Comparison of ENCODE assay signal across 15 mouse cellular contexts in genomic region chr19:46058466-46058865, GRCm38 (mm10). TPM values are rescaled to one million over a fixed set of nuclear protein-coding genes. Genes with fewer than 3 reads are reported as not detected.
DNase-seq lines count a peak whose midpoint lies in the region; ATAC-seq and TF ChIP-seq lines count a peak whose summit lies in the region.
"Had no signal": no experiment of that assay in that cellular context is flagged by ENCODE, and none has a peak within 500 bp of the region (broad histone marks: within the 10 kb centered on the region; RNA-seq: fewer than 3 reads in every experiment).

No protein-coding gene starts in this region.

- no peak overlapping the region for H3K9ac ChIP-seq in heart, embryonic 16.5 days (ENCODE audit: low read length)
- H3K9ac ChIP-seq in neural tube, embryonic 13.5 days: no peak overlapping the region
- H3K9ac ChIP-seq in stomach, embryonic 15.5 days: no peak overlapping the region

- 93% methylated on average over 7 of the region's 7 CpGs for WGBS in heart, embryonic 16.5 days
- 97% methylated on average over 7 of the region's 7 CpGs for WGBS in neural tube, embryonic 13.5 days
- WGBS in stomach, embryonic 15.5 days: 90% methylated on average over 7 of the region's 7 CpGs

- intact Hi-C loops in heart, postnatal 25 days (cut with DNase I): no loop called here

- peaks cover 12% of the 10 kb centered on the region for H3K4me1 ChIP-seq in heart, embryonic 16.5 days (ENCODE audit: control insufficient read depth, insufficient read depth, low read length)
- H3K4me1 ChIP-seq in neural tube, embryonic 13.5 days (replicated peaks): peaks cover 16% of the 10 kb centered on the region
- H3K4me1 ChIP-seq in embryonic fibroblast, embryonic 13.5 days (ENCODE audit: control insufficient read depth, insufficient read depth, low read length): no peaks in the 10 kb centered on the region; the same call in 1 of the 2 replicates
- peaks cover 15% of the 10 kb centered on the region; the same call in 1 of the 2 replicates for H3K4me1 ChIP-seq in stomach, embryonic 15.5 days

- TF ChIP-seq POLR2A in embryonic fibroblast, embryonic 13.5 days (IDR thresholded peaks at IDR 0.05; ENCODE audit: low read depth, low read length): no peak

- no peak overlapping the region for H3K27ac ChIP-seq in heart, embryonic 16.5 days (ENCODE audit: low read length)
- H3K27ac ChIP-seq in neural tube, embryonic 13.5 days (replicated peaks): no peak overlapping the region
- H3K27ac ChIP-seq in embryonic fibroblast, embryonic 13.5 days (ENCODE audit: insufficient read depth, low read length): no peak overlapping the region
- no peak overlapping the region for H3K27ac ChIP-seq in stomach, embryonic 15.5 days
- H3K27ac ChIP-seq: intestine, embryonic 15.5 days; midbrain, embryonic 15.5 days had no signal

- no peaks in the 10 kb centered on the region for H3K9me3 ChIP-seq in heart, embryonic 16.5 days (replicated peaks; ENCODE audit: control insufficient read depth, low read length)
- H3K9me3 ChIP-seq in neural tube, embryonic 13.5 days: no peaks in the 10 kb centered on the region
- no peaks in the 10 kb centered on the region for H3K9me3 ChIP-seq in stomach, embryonic 15.5 days
- H3K9me3 ChIP-seq: intestine, embryonic 15.5 days; midbrain, embryonic 15.5 days had no signal

- H3K4me3 ChIP-seq in heart, embryonic 16.5 days (ENCODE audit: low read length): no peak overlapping the region
- H3K4me3 ChIP-seq in neural tube, embryonic 13.5 days: no peak overlapping the region
- H3K4me3 ChIP-seq in embryonic fibroblast, embryonic 13.5 days (ENCODE audit: insufficient read depth, low read length): peak overlapping the region; percentile 75
- H3K4me3 ChIP-seq in stomach, embryonic 15.5 days (replicated peaks): peak overlapping the region; percentile 99; the same call in 1 of the 2 replicates

- H3K4me2 ChIP-seq in heart, embryonic 16.5 days (ENCODE audit: low read depth, low read length): peak overlapping the region; percentile 95; the same call in 1 of the 2 replicates
- H3K4me2 ChIP-seq in neural tube, embryonic 13.5 days: peak overlapping the region; percentile 88; the same call in 1 of the 2 replicates
- H3K4me2 ChIP-seq in stomach, embryonic 15.5 days: peak overlapping the region; percentile 72; the same call in 1 of the 2 replicates

- DNase-seq in heart, postnatal 25 days (ENCODE audit: low spot score): no peak
- no peak for DNase-seq in neural tube, embryonic 10.5 days (ENCODE audit: extremely low spot score, low spot score)
- no peak for DNase-seq in Muller cell, postnatal 12 days (ENCODE audit: inconsistent ontology term)
- DNase-seq in cerebellum, postnatal 14 days: no peak
- DNase-seq: adrenal gland, adult 8-10 months; cerebellum, postnatal 10 days; gastrocnemius, postnatal 25 days; spleen, adult 18-20 months; thymus, postnatal 25 days had no signal

- peaks cover 18% of the 10 kb centered on the region for H3K36me3 ChIP-seq in heart, embryonic 16.5 days (ENCODE audit: control insufficient read depth, insufficient read depth)
- peaks cover 19% of the 10 kb centered on the region for H3K36me3 ChIP-seq in neural tube, embryonic 13.5 days
- peaks cover 15% of the 10 kb centered on the region for H3K36me3 ChIP-seq in stomach, embryonic 15.5 days

- no peaks in the 10 kb centered on the region for H3K27me3 ChIP-seq in heart, embryonic 16.5 days (ENCODE audit: control insufficient read depth, insufficient read depth, low read length)
- H3K27me3 ChIP-seq in neural tube, embryonic 13.5 days: no peaks in the 10 kb centered on the region
- H3K27me3 ChIP-seq in stomach, embryonic 15.5 days (replicated peaks): no peaks in the 10 kb centered on the region
- H3K27me3 ChIP-seq: intestine, embryonic 15.5 days; midbrain, embryonic 15.5 days had no signal

- TF ChIP-seq CTCF in embryonic fibroblast, embryonic 13.5 days (IDR thresholded peaks at IDR 0.05; ENCODE audit: borderline replicate concordance, insufficient read depth, low read length): no peak

- no peak for ATAC-seq in heart, embryonic 16.5 days (replicated peaks; ENCODE audit: extremely low read depth, insufficient read depth, low FRiP score)
- ATAC-seq in neural tube, embryonic 13.5 days (ENCODE audit: low read depth): no peak
- no peak for ATAC-seq in stomach, embryonic 15.5 days (ENCODE audit: insufficient read depth, low FRiP score, low read depth)
- ATAC-seq: intestine, embryonic 15.5 days; midbrain, embryonic 15.5 days had no signal

RNA-seq across cellular contexts. Expression of gene Ldb1, which starts 13.5 kb away (rescaled TPM):
- 68.0 and 81.9 TPM in 2 replicates for polyA plus RNA-seq in heart, embryonic 16.5 days (2015; fragmentation: Nextera tagmentation; extraction: Ambion mirVana)
- 10 to 100 TPM; 40.3 to 44.7 TPM for total RNA-seq in heart, postnatal 25 days (2021)
- 128 and 132 TPM in 2 replicates for polyA plus RNA-seq in neural tube, embryonic 13.5 days (2015; fragmentation: Nextera tagmentation; extraction: Ambion mirVana)
- 116 and 124 TPM in 2 replicates for polyA plus RNA-seq in embryonic fibroblast, embryonic 13.5 days (2011; ENCODE audit: insufficient read length, low read depth, missing spikeins)
- 73.9 and 74.1 TPM in 2 replicates for polyA plus RNA-seq in stomach, embryonic 15.5 days (2015; fragmentation: Nextera tagmentation; extraction: Ambion mirVana)

RNA-seq across cellular contexts. Expression of gene Pprc1, which starts 13.8 kb away (rescaled TPM):
- polyA plus RNA-seq in heart, embryonic 16.5 days (2015; fragmentation: Nextera tagmentation; extraction: Ambion mirVana): 19.3 and 22.4 TPM in 2 replicates
- total RNA-seq in heart, postnatal 25 days (2021): 10 to 100 TPM; 14.0 to 14.9 TPM
- polyA plus RNA-seq in neural tube, embryonic 13.5 days (2015; fragmentation: Nextera tagmentation; extraction: Ambion mirVana): 17.1 and 25.1 TPM in 2 replicates
- polyA plus RNA-seq in embryonic fibroblast, embryonic 13.5 days (2011; ENCODE audit: insufficient read length, low read depth, missing spikeins): 46.9 and 58.0 TPM in 2 replicates
- 32.7 and 37.5 TPM in 2 replicates for polyA plus RNA-seq in stomach, embryonic 15.5 days (2015; fragmentation: Nextera tagmentation; extraction: Ambion mirVana)

RNA-seq across cellular contexts. Expression of gene Nolc1, which starts 17.2 kb away (rescaled TPM):
- 42.5 and 53.8 TPM in 2 replicates for polyA plus RNA-seq in heart, embryonic 16.5 days (2015; fragmentation: Nextera tagmentation; extraction: Ambion mirVana)
- total RNA-seq in heart, postnatal 25 days (2021): 10 to 100 TPM; 14.9 to 16.6 TPM
- polyA plus RNA-seq in neural tube, embryonic 13.5 days (2015; fragmentation: Nextera tagmentation; extraction: Ambion mirVana): 60.1 and 73.6 TPM in 2 replicates
- polyA plus RNA-seq in embryonic fibroblast, embryonic 13.5 days (2011; ENCODE audit: insufficient read length, low read depth, missing spikeins): 56.2 and 57.1 TPM in 2 replicates
- polyA plus RNA-seq in stomach, embryonic 15.5 days (2015; fragmentation: Nextera tagmentation; extraction: Ambion mirVana): 79.3 and 89.8 TPM in 2 replicates

RNA-seq across cellular contexts. Expression of gene Hps6, which starts 55.2 kb away (rescaled TPM):
- polyA plus RNA-seq in heart, embryonic 16.5 days (2015; fragmentation: Nextera tagmentation; extraction: Ambion mirVana): 7.4 and 8.5 TPM in 2 replicates
- total RNA-seq in heart, postnatal 25 days (2021): 1 to 10 TPM; 6.2 to 7.0 TPM
- polyA plus RNA-seq in neural tube, embryonic 13.5 days (2015; fragmentation: Nextera tagmentation; extraction: Ambion mirVana): 4.0 and 4.7 TPM in 2 replicates
- polyA plus RNA-seq in embryonic fibroblast, embryonic 13.5 days (2011; ENCODE audit: insufficient read length, low read depth, missing spikeins): 4.7 and 5.4 TPM in 2 replicates
- 8.1 TPM in 2 replicates for polyA plus RNA-seq in stomach, embryonic 15.5 days (2015; fragmentation: Nextera tagmentation; extraction: Ambion mirVana)

Comparison
In these comparisons a context has a peak if more than half of its experiments do, and no peak if none do; other contexts are left out.
1. H3K4me3 ChIP-seq: peak in embryonic fibroblast, embryonic 13.5 days (single experiment) and stomach, embryonic 15.5 days (single experiment); none in heart, embryonic 16.5 days (single experiment) and neural tube, embryonic 13.5 days (single experiment).
2. Peak in every context shown above with its lines, with median percentiles within 50 percentile points of each other: H3K4me2 ChIP-seq.